Mouse (Mus musculus) heart, adult 2 months (tissue): ENCODE measurements around the gene Sobp. TPM values are rescaled to one million over a fixed set of nuclear protein-coding genes. Genes with fewer than 3 reads are reported as not detected.

Source experiments
- DNase-seq, 2 experiments: peaks; one replicate each; pipeline ENCODE4 v3.0.0; 2021
- H3K27ac ChIP-seq: fragments of 200-600 bp; 2 replicates; pipeline ENCODE4 v1.8.1; 2022
- H3K27me3 ChIP-seq: fragments of 200-500 bp; 2 replicates; pipeline ENCODE4 v1.6.1; 2012; ENCODE audit warnings: mild to moderate bottlenecking, low read length, inconsistent platforms, mixed read lengths; ENCODE audit not compliant: control insufficient read depth, insufficient read depth
- H3K36me3 ChIP-seq: fragments of 200-500 bp; 2 replicates; pipeline ENCODE4 v1.6.1; 2012; ENCODE audit warnings: low read length, inconsistent platforms; ENCODE audit not compliant: control insufficient read depth, insufficient read depth
- H3K4me1 ChIP-seq: fragments of 200-500 bp; 2 replicates; pipeline ENCODE4 v1.6.1; 2011; ENCODE audit warnings: low read length; ENCODE audit not compliant: control insufficient read depth, insufficient read depth
- H3K4me3 ChIP-seq: fragments of 200-600 bp; 2 replicates; pipeline ENCODE4 v1.8.1; 2022
- H3K79me2 ChIP-seq: fragments of 200-500 bp; replicated peaks from 2 replicates; pipeline ENCODE4 v1.6.1; 2012; ENCODE audit warnings: mild to moderate bottlenecking, inconsistent platforms, low read length, moderate library complexity, mixed read lengths; ENCODE audit not compliant: control insufficient read depth, insufficient read depth
- H3K9ac ChIP-seq: fragments of 200-500 bp; 2 replicates; pipeline ENCODE4 v1.6.1; 2012; ENCODE audit warnings: low read depth, mild to moderate bottlenecking, control low read depth, inconsistent platforms, low read length, mixed read lengths
- CTCF ChIP-seq: fragments of 200-600 bp; IDR thresholded peaks from 2 replicates; pipeline ENCODE4 v1.8.1; 2022; ENCODE audit warnings: antibody characterized with exemption, mild to moderate bottlenecking, moderate library complexity
- EP300 ChIP-seq: fragments of 200-500 bp; IDR thresholded peaks from 2 replicates; pipeline ENCODE4 v1.6.1; 2011; ENCODE audit warnings: low read depth, low read length, control low read depth; ENCODE audit not compliant: insufficient read depth
- POLR2A ChIP-seq: fragments of 200-500 bp; IDR thresholded peaks from 2 replicates; pipeline ENCODE4 v1.6.1; 2011; ENCODE audit warnings: mild to moderate bottlenecking, low read depth, low read length, control low read depth; ENCODE audit not compliant: insufficient read depth
- WGBS: fragments of 180-500 bp; shearing (Covaris S2); methylation state at CpG from one replicate; pipeline ENCODE4 v1.1.7; 2018; 5-methylcytosine and 5-hydroxymethylcytosine counted together
- intact Hi-C: fragments of 180-260 bp; cut with DNase I; formaldehyde crosslinking; loops from one replicate; pipeline ENCODE4 v1.15.1; 2025
- polyA plus RNA-seq: library from polyadenylated mRNA; depleted of rRNA; stranded (reverse); fragments of >200 nt; gene quantifications from 2 replicates; pipeline ENCODE4 v1.2.3, GENCODE M21; 2012
- total RNA-seq, 2 experiments: library from RNA; stranded (reverse); gene quantifications; 2 replicates each; pipeline ENCODE4 v1.2.3; 2021

The Sobp gene
- total and polyA plus RNA-seq, 3 experiments, result 5.1 to 16.7 (median 16.5) TPM

DNA sequence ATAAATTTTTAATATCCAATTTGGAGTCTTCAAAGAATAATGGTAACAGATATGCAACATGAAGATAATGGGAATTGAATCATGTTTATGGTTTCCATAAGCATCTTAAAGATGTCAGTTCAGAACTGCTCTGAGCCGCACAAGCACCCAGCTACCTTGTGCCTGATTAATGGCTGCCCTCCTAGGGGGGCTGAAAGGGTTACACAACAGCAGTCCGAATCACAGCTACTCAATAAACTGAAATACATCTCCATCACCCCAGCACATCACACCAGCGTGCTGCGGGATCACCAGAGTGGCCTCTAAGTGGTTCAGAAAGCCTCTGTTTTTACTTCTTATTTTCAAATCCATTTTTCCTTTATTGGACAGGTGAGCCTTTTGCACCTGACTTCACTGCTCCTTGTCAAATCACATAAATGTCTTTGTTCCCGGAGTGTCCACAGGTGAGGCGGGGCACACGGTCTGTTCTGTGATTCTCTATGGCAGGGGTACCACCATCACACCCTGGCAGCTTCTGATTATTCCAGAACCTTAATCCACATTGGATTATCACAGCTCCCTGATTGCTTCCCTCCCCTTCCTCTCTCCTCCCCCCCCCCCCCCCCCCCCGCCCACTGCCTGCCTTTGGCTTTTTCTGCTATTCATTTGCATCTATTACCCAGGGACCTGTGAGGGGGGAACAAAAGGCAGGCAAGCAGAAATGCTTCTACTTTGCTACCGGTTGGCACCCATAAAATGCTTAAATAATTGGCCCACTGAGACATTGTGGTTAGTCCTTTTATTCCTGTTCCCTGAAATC lies 90.8 kb downstream of the Sobp start:
- H3K4me1 ChIP-seq, result peaks cover 5% of the 10 kb centered on the region; the same call in 1 of the 2 replicates
- H3K9ac ChIP-seq, result no peak overlapping the region
- 80% methylated on average over 9 of the region's 9 CpGs for WGBS
- no peaks in the 10 kb centered on the region for H3K27me3 ChIP-seq
- H3K36me3 ChIP-seq, result no peaks in the 10 kb centered on the region
- H3K4me3 ChIP-seq, result no peak overlapping the region
- H3K79me2 ChIP-seq, result no peaks in the 10 kb centered on the region
- H3K27ac ChIP-seq, result no peak overlapping the region
- TF ChIP-seq POLR2A, result no peak
- TF ChIP-seq CTCF, result no peak
- no peak for TF ChIP-seq EP300
- intact Hi-C loops, result no loop called here
- DNase-seq, result no peak

DNA sequence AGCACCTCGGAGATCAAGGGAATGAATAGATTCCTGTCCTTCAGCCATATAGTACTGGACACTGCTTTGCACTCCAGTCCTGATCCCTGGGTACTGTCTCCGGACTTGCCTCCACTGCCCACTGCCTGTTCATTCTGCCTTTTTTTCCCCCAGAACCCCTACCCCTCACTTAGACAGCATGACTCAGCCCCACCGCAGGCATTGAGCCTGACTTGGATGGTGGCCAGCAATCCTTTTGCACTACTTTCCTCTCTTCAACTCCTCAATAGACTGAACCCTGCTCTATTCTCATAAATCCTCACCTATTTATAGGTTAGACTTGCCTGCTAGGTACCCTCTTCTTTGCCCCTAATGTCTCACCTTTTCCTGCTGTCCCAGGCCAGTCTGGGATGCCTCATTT lies 93.0 kb downstream of the Sobp start:
- peaks cover 5% of the 10 kb centered on the region; the same call in 1 of the 2 replicates for H3K4me1 ChIP-seq
- no peak overlapping the region; the same call in 1 of the 2 replicates for H3K27ac ChIP-seq
- no peaks in the 10 kb centered on the region for H3K27me3 ChIP-seq
- no peak for TF ChIP-seq CTCF
- TF ChIP-seq POLR2A, result no peak
- no peak for TF ChIP-seq EP300
- WGBS, result 60% methylated on average over 3 of the region's 3 CpGs
- H3K36me3 ChIP-seq, result no peaks in the 10 kb centered on the region
- H3K9ac ChIP-seq, result no peak overlapping the region
- no peak overlapping the region for H3K4me3 ChIP-seq
- H3K79me2 ChIP-seq, result no peaks in the 10 kb centered on the region
- intact Hi-C loops, result no loop called here
- no peak for DNase-seq

DNA sequence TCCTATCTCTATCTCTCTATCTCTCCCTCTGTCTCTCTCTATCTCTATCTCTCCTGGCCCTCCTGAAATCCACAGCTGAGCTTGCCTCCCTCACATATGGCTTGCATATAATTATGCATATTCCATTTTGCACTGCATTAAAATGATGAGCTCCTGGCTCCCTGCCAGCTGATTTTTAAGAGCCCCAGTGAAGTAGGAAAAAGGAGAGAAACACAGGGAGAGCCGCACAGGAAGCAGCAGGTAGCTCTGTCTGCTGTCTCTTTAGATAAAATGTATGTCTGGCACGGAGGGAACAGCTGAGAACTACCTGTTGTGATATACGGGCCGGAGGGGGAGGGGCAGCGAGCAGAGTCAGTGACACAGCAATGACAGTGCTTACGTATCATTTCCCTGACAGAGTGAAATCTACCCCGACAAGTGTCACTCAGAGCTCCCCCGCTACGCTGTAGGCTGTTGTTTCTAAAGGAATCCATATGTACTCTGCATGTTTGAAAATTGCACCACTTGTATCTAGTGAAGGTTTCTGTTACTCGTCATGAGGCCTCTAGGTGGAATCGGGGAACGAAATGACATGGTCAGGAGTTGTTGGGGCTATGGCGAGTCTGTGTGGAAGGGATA lies 98.7 kb downstream of the Sobp start:
- Histone ChIP-seq H3K27ac (no peak overlapping the region), H3K36me3 (no peaks in the 10 kb centered on the region; the same call in 1 of the 2 replicates), H3K4me1 (no peaks in the 10 kb centered on the region; the same call in 1 of the 2 replicates), H3K79me2 (no peaks in the 10 kb centered on the region), H3K4me3 (no peak overlapping the region), H3K9ac (no peak overlapping the region), H3K27me3 (no peaks in the 10 kb centered on the region)
- WGBS, result 71% methylated on average over 13 of the region's 13 CpGs
- intact Hi-C loops, result no loop called here
- TF ChIP-seq POLR2A (no peak), EP300 (no peak), CTCF (no peak)
- DNase-seq, result no peak

DNA sequence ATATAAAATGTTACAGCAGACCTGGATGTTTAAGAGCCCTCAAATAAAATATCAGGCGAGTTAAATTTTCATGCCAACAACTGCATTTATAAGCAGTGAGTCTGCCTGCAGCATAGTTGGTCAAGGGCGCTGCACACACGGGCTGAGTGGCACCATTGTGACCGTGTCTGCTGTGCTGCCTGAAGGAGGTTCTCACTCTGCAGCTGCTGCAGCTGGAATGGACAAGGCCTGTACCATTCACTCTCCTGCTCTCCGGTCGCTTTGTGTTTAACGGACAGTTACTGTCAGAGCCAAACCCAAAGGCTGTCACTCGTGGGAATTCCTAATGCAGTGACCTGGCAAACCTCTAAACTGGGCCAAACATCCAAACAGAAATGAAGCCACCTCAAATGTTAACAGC lies 101.0 kb downstream of the Sobp start:
- Histone ChIP-seq H3K36me3 (no peaks in the 10 kb centered on the region; the same call in 1 of the 2 replicates), H3K79me2 (no peaks in the 10 kb centered on the region; the same call in 1 of the 2 replicates), H3K27ac (no peak overlapping the region), H3K4me3 (no peak overlapping the region), H3K27me3 (no peaks in the 10 kb centered on the region), H3K9ac (no peak overlapping the region), H3K4me1 (no peaks in the 10 kb centered on the region; the same call in 1 of the 2 replicates)
- DNase-seq, result no peak
- intact Hi-C loops, result no loop called here
- 69% methylated on average over 8 of the region's 8 CpGs for WGBS
- TF ChIP-seq EP300, result no peak
- TF ChIP-seq CTCF, result no peak
- TF ChIP-seq POLR2A, result no peak

DNA sequence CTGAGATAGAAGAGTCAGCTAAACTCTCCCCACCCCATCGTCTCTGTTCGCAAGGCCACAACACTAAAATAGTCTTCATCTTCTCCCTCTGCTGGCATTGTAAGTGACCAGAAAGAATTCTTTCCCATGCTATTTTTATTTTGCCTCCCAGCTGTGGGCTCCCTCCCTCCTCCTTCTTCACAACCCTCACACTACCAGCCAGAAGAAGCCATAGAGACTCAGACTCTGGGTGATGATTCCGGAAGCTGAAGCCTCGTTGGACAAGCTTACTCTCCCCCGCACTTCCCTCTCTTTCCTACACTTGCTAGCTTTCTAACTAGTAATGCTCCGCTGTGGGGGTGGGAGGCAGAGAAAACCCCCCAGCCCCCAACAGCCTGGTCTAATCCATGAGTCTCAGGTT lies 103.4 kb downstream of the Sobp start:
- Histone ChIP-seq H3K4me3 (no peak overlapping the region), H3K4me1 (no peaks in the 10 kb centered on the region; the same call in 1 of the 2 replicates), H3K36me3 (no peaks in the 10 kb centered on the region; the same call in 1 of the 2 replicates), H3K9ac (no peak overlapping the region), H3K27me3 (no peaks in the 10 kb centered on the region), H3K27ac (no peak overlapping the region; the same call in 1 of the 2 replicates), H3K79me2 (no peaks in the 10 kb centered on the region; the same call in 1 of the 2 replicates)
- DNase-seq, result no peak
- WGBS, result 57% methylated on average over 6 of the region's 6 CpGs
- TF ChIP-seq CTCF, result peak; percentile 32
- no peak for TF ChIP-seq EP300
- no peak for TF ChIP-seq POLR2A
- intact Hi-C loops, result loop anchor here (2.0 kb wide), 1 partner anchor 64 kb away; no protein-coding TSS in a partner anchor

DNA sequence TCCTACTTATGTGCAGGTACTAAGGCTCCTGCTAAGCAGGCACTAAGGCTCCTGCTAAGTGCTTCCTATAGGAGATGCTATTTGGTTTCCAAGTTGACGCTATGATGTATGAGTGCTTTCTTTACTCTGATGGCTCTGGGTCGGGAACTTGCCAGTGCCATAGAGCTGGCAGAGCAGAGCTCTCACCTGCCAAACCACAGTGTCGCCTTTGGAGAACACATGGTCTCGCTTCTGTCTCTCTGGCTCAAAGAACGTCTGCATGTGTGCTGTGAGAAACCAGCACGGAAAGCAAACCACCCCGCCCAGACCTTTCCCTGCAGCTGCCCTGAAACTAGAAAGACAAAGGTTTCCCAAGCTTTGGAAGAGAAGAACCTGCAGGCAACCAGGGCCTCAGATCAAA lies 109.0 kb downstream of the Sobp start:
- TF ChIP-seq CTCF (no peak), POLR2A (no peak), EP300 (no peak)
- WGBS, result 83% methylated on average over 7 of the region's 7 CpGs
- no peaks in the 10 kb centered on the region; the same call in 1 of the 2 replicates for H3K4me1 ChIP-seq
- no peaks in the 10 kb centered on the region for H3K27me3 ChIP-seq
- H3K9ac ChIP-seq, result no peak overlapping the region
- H3K36me3 ChIP-seq, result no peaks in the 10 kb centered on the region
- H3K79me2 ChIP-seq, result no peaks in the 10 kb centered on the region; the same call in 1 of the 2 replicates
- intact Hi-C loops, result no loop called here
- no peak overlapping the region for H3K27ac ChIP-seq
- DNase-seq, result no peak
- no peak overlapping the region for H3K4me3 ChIP-seq
